Mouse (Mus musculus) thymus, postnatal 25 days (tissue): ENCODE measurements around the gene Osbpl10.
"Not testable (repeated sequence)": the region's sequence is repeated elsewhere in the genome, so short reads cannot be mapped to it uniquely, and the experiment has no call there.

Source experiments
- DNase-seq: peaks from one replicate; pipeline ENCODE4 v3.0.0; 2022

Gene Osbpl10

DNA sequence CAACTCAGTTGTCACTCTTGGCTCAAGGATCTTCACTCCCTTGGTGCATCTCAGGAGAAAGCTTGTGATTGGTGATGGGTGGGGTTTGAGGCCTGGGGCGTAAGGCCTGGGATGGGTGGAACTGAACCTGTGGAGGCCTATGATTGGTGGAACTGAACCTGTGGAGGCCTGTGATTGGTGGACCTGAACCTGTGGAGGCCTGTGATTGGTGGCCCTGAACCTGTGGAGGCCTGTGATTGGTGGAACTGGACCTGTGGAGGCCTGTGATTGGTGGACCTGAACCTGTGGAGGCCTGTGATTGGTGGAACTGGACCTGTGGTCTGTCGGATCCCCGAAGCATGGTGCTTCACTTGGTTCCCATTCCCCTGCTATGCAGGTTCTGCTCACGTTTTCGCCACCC is 7.4 kb downstream of the Osbpl10 start:
- DNase-seq: no peak

DNA sequence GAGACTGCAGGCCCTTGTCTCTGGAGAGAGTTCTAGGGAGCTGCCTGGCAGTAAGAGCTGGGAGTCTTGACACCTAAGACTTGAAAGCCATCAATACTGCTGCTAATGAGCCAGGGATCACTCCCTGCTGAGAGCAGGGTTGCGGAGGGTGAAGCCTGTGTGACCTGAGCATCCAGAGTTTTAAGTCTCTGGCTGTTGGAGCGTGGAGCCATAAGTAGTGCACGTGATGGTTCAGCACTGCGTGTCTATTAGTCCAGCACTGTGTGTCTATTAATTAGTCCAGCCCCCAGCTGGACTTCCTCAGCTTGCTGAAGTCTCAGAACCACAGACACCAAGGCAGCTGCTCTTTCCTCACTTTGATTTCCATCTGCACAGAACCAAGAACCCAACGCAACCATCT is 8.0 kb downstream of the Osbpl10 start:
- no peak for DNase-seq

- no peak for DNase-seq
Measured at GRCm38 (mm10) chr9:114988029-114988428, 9.7 kb downstream of the Osbpl10 start.

DNA sequence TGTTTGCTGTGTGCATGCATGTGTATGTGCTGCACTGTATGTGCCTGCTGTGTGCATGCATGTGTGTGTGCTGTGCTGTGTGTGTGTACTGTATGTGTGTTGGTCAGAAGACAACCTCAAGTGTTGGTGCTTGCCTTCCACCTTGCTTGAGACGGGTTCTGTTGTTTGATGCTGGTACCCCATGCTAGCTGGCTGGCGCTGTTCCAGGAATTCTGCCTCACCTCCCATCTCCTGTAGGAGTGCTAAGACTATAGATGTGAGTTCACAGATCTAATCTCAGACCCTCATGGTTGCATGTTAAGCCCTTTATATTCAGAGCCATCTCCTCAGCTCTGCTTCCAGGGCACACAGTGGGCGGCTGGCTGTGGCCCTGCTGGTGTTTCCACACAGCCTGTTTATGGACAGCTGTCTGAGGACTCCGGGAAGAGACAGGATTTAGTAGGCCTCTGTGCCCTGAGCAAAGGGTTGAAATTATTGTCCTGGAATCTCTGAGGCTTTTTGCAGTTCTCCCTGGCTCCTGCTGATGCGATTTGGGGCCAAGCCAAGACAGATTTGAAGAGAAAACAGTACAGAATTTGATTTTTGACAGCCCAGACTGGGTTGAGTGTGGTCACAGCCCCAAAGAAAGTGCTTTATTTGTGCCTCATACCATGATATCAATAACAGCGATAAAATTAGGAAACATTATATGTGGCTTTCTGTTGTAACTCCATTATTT is 10.4 kb downstream of the Osbpl10 start:
- no peak for DNase-seq

DNA sequence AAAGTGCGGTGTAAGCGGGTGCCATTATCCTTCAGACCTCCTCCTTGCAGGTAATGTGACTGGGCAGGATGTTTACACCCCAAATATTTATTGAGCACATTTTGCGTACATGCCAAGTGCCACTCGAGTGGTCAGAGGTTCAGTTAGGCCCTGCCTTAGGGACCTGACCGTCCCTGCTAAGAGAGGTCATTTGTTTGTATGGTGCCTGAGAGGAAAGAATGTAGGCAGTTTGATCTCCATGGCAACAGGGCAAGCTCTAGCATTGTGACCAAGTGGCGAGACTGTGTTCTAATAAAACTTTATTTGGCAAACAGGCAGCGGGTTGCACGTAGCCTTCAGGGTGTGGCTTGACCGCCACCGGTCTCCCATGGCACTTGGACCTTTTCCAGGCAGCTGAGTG is 12.1 kb downstream of the Osbpl10 start:
- DNase-seq: no peak

GRCm38 (mm10) chr9:114992528-114992927 is 14.2 kb downstream of the Osbpl10 start:
- DNase-seq: no peak

GRCm38 (mm10) chr9:114995250-114995649 is 16.9 kb downstream of the Osbpl10 start:
- no peak for DNase-seq

- no peak for DNase-seq
Measured at GRCm38 (mm10) chr9:114995716-114996115, 17.3 kb downstream of the Osbpl10 start.

DNA sequence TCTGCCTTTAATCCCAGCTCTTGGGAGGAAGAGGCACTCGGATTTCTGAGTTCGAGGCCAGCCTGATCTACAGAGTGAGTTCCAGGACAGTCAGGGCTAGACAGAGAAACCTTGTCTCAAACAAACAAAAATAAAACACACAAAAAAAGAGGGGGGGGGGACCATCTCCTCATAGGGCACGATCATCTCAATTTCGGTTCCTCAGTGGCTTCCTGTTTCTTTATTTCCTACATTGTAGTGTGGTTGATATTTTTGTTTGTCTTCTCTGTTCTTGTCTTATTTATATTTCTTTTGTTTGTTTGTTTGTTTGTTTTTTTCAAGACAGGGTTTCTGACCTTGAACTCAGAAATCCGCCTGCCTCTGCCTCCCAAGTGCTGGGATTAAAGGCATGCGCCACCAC is 18.1 kb downstream of the Osbpl10 start:
- DNase-seq: no peak

DNA sequence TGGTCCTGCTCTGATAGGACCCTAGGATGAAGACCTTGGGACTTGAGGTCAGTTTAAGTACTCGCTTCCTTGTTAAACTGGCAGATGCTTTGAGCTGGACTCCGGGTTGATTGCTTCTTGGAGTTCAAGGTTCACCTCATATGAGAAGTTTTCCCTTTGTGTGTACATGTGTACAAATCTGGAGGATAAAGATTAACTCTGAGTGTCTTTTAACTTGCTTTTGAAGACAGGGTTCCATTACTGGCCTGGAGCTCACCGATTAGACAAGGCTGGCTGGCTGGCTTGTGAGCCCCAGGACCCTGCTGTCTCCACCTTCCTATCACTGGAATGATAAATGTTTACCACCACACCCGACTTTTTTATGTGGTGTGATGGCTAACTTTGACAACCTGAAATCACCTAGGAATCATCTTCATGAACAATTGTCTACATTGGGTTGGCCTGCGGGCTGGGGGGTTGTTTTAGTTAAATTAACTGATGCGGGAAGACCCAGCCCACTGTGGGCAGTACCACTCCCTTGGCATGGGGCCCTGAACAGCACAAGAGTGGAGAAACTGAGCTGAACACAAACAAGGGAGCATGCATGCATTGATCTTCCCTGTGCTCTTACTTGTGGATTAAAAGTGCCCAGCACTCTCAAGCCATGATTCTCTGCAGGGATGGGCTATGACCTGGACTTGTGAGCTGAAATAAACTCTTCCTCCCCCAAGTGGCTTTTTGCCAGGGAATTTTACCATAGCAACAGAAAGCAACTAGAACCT is 20.8 kb downstream of the Osbpl10 start:
- DNase-seq: no peak

DNA sequence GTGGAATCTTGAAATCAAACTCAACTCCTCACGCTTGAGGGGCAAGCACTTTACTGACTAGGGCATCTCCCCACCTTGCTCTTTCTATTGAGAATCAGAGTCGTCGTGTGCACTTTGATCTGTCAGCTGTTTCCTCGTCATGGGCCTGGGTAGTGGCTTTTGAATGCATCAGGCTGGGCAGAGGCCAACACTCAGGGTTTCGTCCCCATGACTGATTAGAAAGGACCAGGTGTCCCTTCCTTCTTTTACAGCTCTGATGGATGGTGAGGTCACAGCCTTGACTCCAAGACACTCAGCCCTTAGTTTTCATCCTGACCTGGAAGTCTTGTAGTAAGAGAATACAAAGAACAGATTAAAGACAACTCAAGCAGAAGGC is 21.4 kb downstream of the Osbpl10 start:
- DNase-seq: no peak

- DNase-seq: no peak
Measured at GRCm38 (mm10) chr9:115005446-115005845, 27.1 kb downstream of the Osbpl10 start.

- DNase-seq: no peak
Measured at GRCm38 (mm10) chr9:115007776-115008175, 29.4 kb downstream of the Osbpl10 start.

DNA sequence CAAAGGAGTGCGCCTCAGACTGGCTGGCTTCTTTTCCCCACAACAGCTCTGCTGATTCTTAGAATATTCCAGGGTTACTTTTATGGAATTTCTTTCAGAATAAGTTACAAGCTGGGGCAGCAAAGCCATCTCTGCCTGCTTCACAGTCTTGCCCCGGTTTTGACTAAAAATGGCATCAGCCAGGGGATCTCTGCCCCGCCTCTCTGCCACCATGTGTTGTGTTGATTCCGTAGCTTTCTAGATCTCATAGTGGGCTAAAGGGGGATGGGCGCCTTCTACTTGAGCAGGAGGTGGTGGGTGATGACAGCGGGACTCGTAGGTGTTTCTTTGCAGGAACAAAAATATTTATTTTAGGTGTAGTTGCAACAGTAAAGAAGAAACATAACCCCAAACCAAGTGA is 29.8 kb downstream of the Osbpl10 start:
- DNase-seq: no peak

- DNase-seq: no peak
Measured at GRCm38 (mm10) chr9:115012367-115012766, 34.0 kb downstream of the Osbpl10 start.

DNA sequence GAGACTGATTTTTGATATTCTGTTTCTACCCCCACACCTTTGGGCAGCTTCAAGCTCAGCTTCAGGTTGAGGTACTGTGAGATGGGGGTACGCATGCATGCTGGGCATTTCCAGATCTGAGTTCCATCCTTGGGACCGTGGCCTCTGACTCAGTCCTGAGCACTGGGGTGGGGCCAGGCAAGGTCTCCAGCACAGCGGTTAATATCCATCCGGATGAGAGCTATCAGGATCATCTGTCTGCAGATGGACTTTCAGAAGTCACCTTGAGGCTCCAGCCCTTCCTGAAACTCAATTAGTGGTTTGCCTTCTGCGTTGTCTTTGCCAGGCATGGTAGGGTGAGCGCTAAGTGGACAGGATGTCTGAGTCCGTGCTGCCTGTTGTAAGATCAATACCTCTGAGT is 41.8 kb downstream of the Osbpl10 start:
- DNase-seq: no peak

DNA sequence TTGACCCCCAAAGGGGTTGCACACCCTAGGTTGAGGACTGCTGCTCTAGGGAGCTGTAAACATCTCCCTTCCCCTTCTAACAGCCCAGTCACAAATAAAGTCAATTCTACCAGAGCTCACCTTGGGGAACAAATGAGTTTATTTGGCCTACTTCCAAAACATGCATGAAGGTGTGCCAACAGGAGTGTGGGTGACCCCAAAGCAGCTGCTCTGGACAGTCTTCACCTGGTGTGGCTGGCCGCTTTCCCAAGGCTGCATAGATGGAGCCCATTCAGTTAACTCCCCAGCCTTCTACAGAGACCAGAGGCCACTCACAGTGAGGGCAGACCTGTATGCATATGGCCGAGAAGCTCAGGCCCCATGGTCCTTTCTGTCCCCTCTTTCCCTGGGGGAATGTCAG is 43.0 kb downstream of the Osbpl10 start:
- no peak for DNase-seq

GRCm38 (mm10) chr9:115023137-115023536 is 44.8 kb downstream of the Osbpl10 start:
- DNase-seq: no peak

GRCm38 (mm10) chr9:115023708-115024383 is 45.5 kb downstream of the Osbpl10 start:
- no peak for DNase-seq

GRCm38 (mm10) chr9:115029307-115029706 is 50.9 kb downstream of the Osbpl10 start:
- no peak for DNase-seq

- no peak for DNase-seq
Measured at GRCm38 (mm10) chr9:115030581-115030980, 52.2 kb downstream of the Osbpl10 start.

- not testable (repeated sequence) for DNase-seq
Measured at GRCm38 (mm10) chr9:115031046-115031445, 52.7 kb downstream of the Osbpl10 start.

DNA sequence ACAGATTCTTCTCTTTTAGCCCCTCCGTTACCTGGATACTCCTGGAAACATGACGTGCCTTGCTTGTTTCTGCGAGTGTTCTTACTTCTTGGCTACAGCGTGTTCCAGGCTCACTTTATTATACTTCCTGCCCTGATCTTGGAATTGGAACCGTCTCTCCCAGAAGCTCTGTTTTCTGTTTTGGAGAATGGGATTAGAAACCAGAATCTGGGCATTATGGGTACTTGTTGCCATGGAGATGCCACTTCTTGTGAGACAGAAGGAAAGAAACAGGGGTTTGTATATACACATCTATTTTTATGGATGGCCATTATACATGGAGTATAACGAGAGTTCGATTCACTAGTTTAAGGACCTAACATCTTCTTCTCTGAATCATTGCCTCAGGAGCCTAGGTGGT is 54.4 kb downstream of the Osbpl10 start:
- no peak for DNase-seq

- no peak for DNase-seq
Measured at GRCm38 (mm10) chr9:115034271-115034670, 55.9 kb downstream of the Osbpl10 start.
